Mouse (Mus musculus): Measurements from ENCODE around the gene Slc2a8. TPM values are rescaled to one million over a fixed set of nuclear protein-coding genes. Genes with fewer than 3 reads are reported as not detected.

Gene Slc2a8
- polyA plus RNA-seq, 1 experiment from 2014 or later, result 14.9 TPM

GRCm38 (mm10) chr2:32981281-32981680, 602 bp downstream of the Slc2a8 start:
- Histone ChIP-seq H3K36me3 (ENCODE audit: control insufficient read depth, insufficient read depth, low read length) (no peaks in the 10 kb centered on the region), H3K4me1 (ENCODE audit: control insufficient read depth, insufficient read depth, low read length) (peaks cover 14% of the 10 kb centered on the region), H3K27me3 (ENCODE audit: control insufficient read depth, insufficient read depth, low read length) (no peaks in the 10 kb centered on the region), H3K27ac (ENCODE audit: low read length) (peak overlapping the region; percentile 35; the same call in 1 of the 2 replicates), H3K9ac (ENCODE audit: low read length) (peak overlapping the region; percentile 87), H3K4me3 (replicated peaks; ENCODE audit: low read length) (peak overlapping the region; percentile 82), H3K4me2 (ENCODE audit: low read depth, low read length) (peak overlapping the region; percentile 100), H3K9me3 (replicated peaks; ENCODE audit: control insufficient read depth, low read length) (no peaks in the 10 kb centered on the region)
- peak; percentile 12; the same call in 1 of the 2 replicates for ATAC-seq (ENCODE audit: insufficient read depth, low FRiP score)
- 1% methylated on average over 23 of the region's 23 CpGs for WGBS

DNA sequence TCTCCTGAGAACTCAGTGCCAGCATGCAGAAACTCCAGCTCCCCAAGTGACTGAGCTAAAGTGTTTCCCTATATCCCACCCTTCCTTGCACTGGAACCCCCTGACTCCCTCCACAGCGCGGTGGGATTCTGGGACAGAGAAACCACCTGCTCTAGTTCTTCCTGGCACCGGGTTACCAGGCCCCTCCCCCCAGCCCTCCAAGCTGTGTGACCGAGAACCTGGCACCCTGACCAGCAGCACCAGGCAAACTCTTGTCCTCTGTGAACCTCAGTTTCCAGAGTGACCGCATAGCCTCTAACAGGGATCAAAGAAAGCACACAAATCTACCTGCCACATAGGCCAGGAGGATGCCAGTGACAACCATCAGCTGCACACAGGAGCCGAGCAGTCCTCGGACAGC, 2.2 kb downstream of the Slc2a8 start:
- H3K27me3 ChIP-seq (ENCODE audit: control insufficient read depth, insufficient read depth, low read length), result no peaks in the 10 kb centered on the region
- no peak overlapping the region for H3K4me3 ChIP-seq (replicated peaks; ENCODE audit: low read length)
- peaks cover 14% of the 10 kb centered on the region for H3K4me1 ChIP-seq (ENCODE audit: control insufficient read depth, insufficient read depth, low read length)
- H3K4me2 ChIP-seq (ENCODE audit: low read depth, low read length), result no peak overlapping the region
- H3K9me3 ChIP-seq (replicated peaks; ENCODE audit: control insufficient read depth, low read length), result no peaks in the 10 kb centered on the region
- H3K9ac ChIP-seq (ENCODE audit: low read length), result no peak overlapping the region
- no peak for ATAC-seq (ENCODE audit: insufficient read depth, low FRiP score)
- no peaks in the 10 kb centered on the region for H3K36me3 ChIP-seq (ENCODE audit: control insufficient read depth, insufficient read depth, low read length)
- H3K27ac ChIP-seq (ENCODE audit: low read length), result no peak overlapping the region
- WGBS, result 85% methylated on average over 7 of the region's 7 CpGs

DNA sequence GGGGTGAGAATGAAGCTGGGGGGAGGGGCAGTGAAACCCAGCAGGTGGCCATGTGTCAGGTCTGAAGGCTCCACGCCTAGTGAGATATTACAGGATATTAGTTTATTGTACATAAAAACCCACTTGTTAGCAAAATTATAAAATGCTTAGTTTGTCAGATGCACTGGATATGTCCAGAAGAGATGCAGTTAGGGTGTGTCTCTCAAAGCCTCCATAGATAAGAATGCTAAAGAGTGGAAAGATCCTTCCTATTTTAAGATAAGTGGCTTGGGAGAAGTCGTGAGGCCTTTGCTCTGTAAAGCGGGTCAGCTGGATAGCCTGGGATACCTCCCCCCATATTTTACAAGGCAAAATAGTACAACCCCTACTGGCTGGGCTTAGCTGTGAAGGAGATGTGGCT, 3.2 kb downstream of the Slc2a8 start:
- no peak for ATAC-seq (ENCODE audit: insufficient read depth, low FRiP score)
- WGBS, result 67% methylated on average over 3 of the region's 3 CpGs
- H3K9me3 ChIP-seq (replicated peaks; ENCODE audit: control insufficient read depth, low read length), result no peaks in the 10 kb centered on the region
- H3K27me3 ChIP-seq (ENCODE audit: control insufficient read depth, insufficient read depth, low read length), result no peaks in the 10 kb centered on the region
- no peak overlapping the region for H3K27ac ChIP-seq (ENCODE audit: low read length)
- no peak overlapping the region for H3K4me3 ChIP-seq (replicated peaks; ENCODE audit: low read length)
- H3K9ac ChIP-seq (ENCODE audit: low read length), result no peak overlapping the region
- H3K4me1 ChIP-seq (ENCODE audit: control insufficient read depth, insufficient read depth, low read length), result peaks cover 14% of the 10 kb centered on the region
- no peak overlapping the region for H3K4me2 ChIP-seq (ENCODE audit: low read depth, low read length)
- no peaks in the 10 kb centered on the region for H3K36me3 ChIP-seq (ENCODE audit: control insufficient read depth, insufficient read depth, low read length)

GRCm38 (mm10) chr2:32977114-32977513, 4.8 kb downstream of the Slc2a8 start:
- no peak for ATAC-seq (ENCODE audit: insufficient read depth, low FRiP score)
- 75% methylated on average over 5 of the region's 5 CpGs for WGBS
- Histone ChIP-seq H3K36me3 (ENCODE audit: control insufficient read depth, insufficient read depth, low read length) (no peaks in the 10 kb centered on the region), H3K4me2 (ENCODE audit: low read depth, low read length) (no peak overlapping the region), H3K27ac (ENCODE audit: low read length) (no peak overlapping the region), H3K4me1 (ENCODE audit: control insufficient read depth, insufficient read depth, low read length) (peaks cover 8% of the 10 kb centered on the region), H3K9me3 (replicated peaks; ENCODE audit: control insufficient read depth, low read length) (no peaks in the 10 kb centered on the region), H3K9ac (ENCODE audit: low read length) (no peak overlapping the region), H3K4me3 (replicated peaks; ENCODE audit: low read length) (no peak overlapping the region), H3K27me3 (ENCODE audit: control insufficient read depth, insufficient read depth, low read length) (no peaks in the 10 kb centered on the region)

GRCm38 (mm10) chr2:32974216-32974615, 7.7 kb downstream of the Slc2a8 start:
- H3K4me2 ChIP-seq (ENCODE audit: low read depth, low read length), result no peak overlapping the region
- no peak for ATAC-seq (ENCODE audit: insufficient read depth, low FRiP score)
- H3K27ac ChIP-seq (ENCODE audit: low read length), result no peak overlapping the region
- H3K36me3 ChIP-seq (ENCODE audit: control insufficient read depth, insufficient read depth, low read length), result no peaks in the 10 kb centered on the region
- H3K4me3 ChIP-seq (replicated peaks; ENCODE audit: low read length), result no peak overlapping the region
- 93% methylated on average over 8 of the region's 8 CpGs for WGBS
- no peak overlapping the region for H3K9ac ChIP-seq (ENCODE audit: low read length)
- no peaks in the 10 kb centered on the region for H3K4me1 ChIP-seq (ENCODE audit: control insufficient read depth, insufficient read depth, low read length)
- no peaks in the 10 kb centered on the region for H3K9me3 ChIP-seq (replicated peaks; ENCODE audit: control insufficient read depth, low read length)
- no peaks in the 10 kb centered on the region for H3K27me3 ChIP-seq (ENCODE audit: control insufficient read depth, insufficient read depth, low read length)

- no peak for ATAC-seq (ENCODE audit: insufficient read depth, low FRiP score)
These were observed 10.6 kb downstream of the Slc2a8 start for GRCm38 (mm10) chr2:32971235-32971634.

DNA sequence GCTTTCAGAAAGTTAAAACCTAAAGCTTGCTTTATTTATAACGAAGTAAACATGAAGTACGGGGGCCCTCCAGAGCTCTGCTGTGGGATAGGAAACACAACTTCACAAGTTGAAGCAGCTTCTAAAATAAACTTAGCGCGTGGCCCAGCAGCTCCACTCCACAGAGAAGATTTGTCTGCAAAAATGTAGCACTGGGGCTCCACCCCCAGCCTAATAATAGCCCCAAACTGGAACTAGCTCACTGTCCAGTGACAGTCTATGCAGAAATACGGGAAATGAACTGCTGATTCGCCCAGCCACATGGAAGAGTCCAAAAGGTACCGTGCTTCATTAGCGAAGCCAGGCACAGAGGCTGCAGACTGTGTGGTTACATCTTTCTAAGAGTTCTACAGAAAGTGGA, 12.6 kb downstream of the Slc2a8 start:
- no peak for ATAC-seq (ENCODE audit: insufficient read depth, low FRiP score)
- WGBS, result 75% methylated on average over 8 of the region's 8 CpGs
- Histone ChIP-seq H3K9ac (ENCODE audit: low read length) (no peak overlapping the region), H3K27me3 (ENCODE audit: control insufficient read depth, insufficient read depth, low read length) (no peaks in the 10 kb centered on the region), H3K9me3 (replicated peaks; ENCODE audit: control insufficient read depth, low read length) (no peaks in the 10 kb centered on the region), H3K27ac (ENCODE audit: low read length) (no peak overlapping the region), H3K36me3 (ENCODE audit: control insufficient read depth, insufficient read depth, low read length) (0 out of 2 replicates have a peak, but pooled peaks cover 3% of the 10 kb centered on the region), H3K4me2 (ENCODE audit: low read depth, low read length) (no peak overlapping the region), H3K4me1 (ENCODE audit: control insufficient read depth, insufficient read depth, low read length) (peaks cover 19% of the 10 kb centered on the region), H3K4me3 (replicated peaks; ENCODE audit: low read length) (no peak overlapping the region)

More at GRCm38 (mm10) chr2:32971235-32971634, 10.6 kb downstream of the Slc2a8 start:
- Histone ChIP-seq H3K36me3 (ENCODE audit: control insufficient read depth, insufficient read depth, low read length) (no peaks in the 10 kb centered on the region), H3K9me3 (replicated peaks; ENCODE audit: control insufficient read depth, low read length) (no peaks in the 10 kb centered on the region), H3K4me1 (ENCODE audit: control insufficient read depth, insufficient read depth, low read length) (peaks cover 11% of the 10 kb centered on the region), H3K4me2 (ENCODE audit: low read depth, low read length) (no peak overlapping the region), H3K27me3 (ENCODE audit: control insufficient read depth, insufficient read depth, low read length) (no peaks in the 10 kb centered on the region), H3K27ac (ENCODE audit: low read length) (no peak overlapping the region), H3K9ac (ENCODE audit: low read length) (no peak overlapping the region), H3K4me3 (replicated peaks; ENCODE audit: low read length) (no peak overlapping the region)
- WGBS, result 58% methylated on average over 9 of the region's 9 CpGs

DNA sequence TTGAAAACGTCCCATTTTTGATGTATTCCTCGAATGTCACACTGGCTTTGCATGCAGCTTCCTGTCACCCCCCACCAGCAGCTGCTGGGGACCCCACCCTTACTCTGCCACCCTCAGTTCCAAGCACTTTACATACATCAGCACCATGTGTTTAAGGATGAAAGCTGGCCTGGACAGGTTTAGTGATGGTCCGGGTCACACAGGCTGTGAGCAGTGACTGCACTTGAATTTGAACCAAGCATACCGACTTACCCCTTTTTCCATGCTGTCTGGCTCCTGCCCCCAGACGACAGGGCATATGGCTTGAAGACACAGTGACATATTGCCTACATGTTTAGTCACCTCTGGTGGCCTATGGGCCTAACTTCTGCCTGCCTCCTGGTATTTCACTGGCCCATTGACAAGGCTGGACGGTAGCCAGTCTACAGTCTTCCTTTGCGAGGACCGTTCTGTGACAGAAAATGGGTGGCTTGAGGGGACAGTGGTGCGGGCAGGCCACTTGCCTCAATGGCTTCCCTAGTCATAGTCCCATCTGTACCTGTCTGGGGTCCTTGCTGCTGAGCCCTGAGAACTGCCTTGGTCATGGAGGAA, 13.8 kb downstream of the Slc2a8 start:
- no peak overlapping the region; the same call in 1 of the 2 replicates for H3K4me3 ChIP-seq (replicated peaks; ENCODE audit: low read length)
- H3K27ac ChIP-seq (ENCODE audit: low read length), result no peak overlapping the region
- WGBS, result 85% methylated on average over 9 of the region's 9 CpGs

GRCm38 (mm10) chr2:32966689-32967631, 14.9 kb downstream of the Slc2a8 start:
- Histone ChIP-seq H3K27ac (ENCODE audit: low read length) (peak overlapping the region; percentile 99), H3K9me3 (replicated peaks; ENCODE audit: control insufficient read depth, low read length) (no peaks in the 10 kb centered on the region), H3K4me3 (replicated peaks; ENCODE audit: low read length) (peak overlapping the region; percentile 79), H3K36me3 (ENCODE audit: control insufficient read depth, insufficient read depth, low read length) (peaks cover 9% of the 10 kb centered on the region; the same call in 1 of the 2 replicates), H3K9ac (ENCODE audit: low read length) (peak overlapping the region; percentile 94), H3K27me3 (ENCODE audit: control insufficient read depth, insufficient read depth, low read length) (no peaks in the 10 kb centered on the region), H3K4me2 (ENCODE audit: low read depth, low read length) (peak overlapping the region; percentile 97), H3K4me1 (ENCODE audit: control insufficient read depth, insufficient read depth, low read length) (peaks cover 33% of the 10 kb centered on the region)
- under 1% methylated on average over 55 of the region's 55 CpGs for WGBS
- ATAC-seq (ENCODE audit: insufficient read depth, low FRiP score), result peak; percentile 88

More for the DNA sequence above, 13.8 kb downstream of the Slc2a8 start:
- H3K9ac ChIP-seq (ENCODE audit: low read length), result peak overlapping the region; percentile 94
- no peaks in the 10 kb centered on the region for H3K9me3 ChIP-seq (replicated peaks; ENCODE audit: control insufficient read depth, low read length)
- peaks cover 27% of the 10 kb centered on the region for H3K4me1 ChIP-seq (ENCODE audit: control insufficient read depth, insufficient read depth, low read length)
- peak overlapping the region; percentile 97; the same call in 1 of the 2 replicates for H3K4me2 ChIP-seq (ENCODE audit: low read depth, low read length)
- H3K36me3 ChIP-seq (ENCODE audit: control insufficient read depth, insufficient read depth, low read length), result peaks cover 6% of the 10 kb centered on the region; the same call in 1 of the 2 replicates
- no peaks in the 10 kb centered on the region for H3K27me3 ChIP-seq (ENCODE audit: control insufficient read depth, insufficient read depth, low read length)
- no peak for ATAC-seq (ENCODE audit: insufficient read depth, low FRiP score)
